Mouse (Mus musculus) hindbrain, embryonic 14.5 days (tissue): ENCODE measurements around the gene Kif26b. TPM values are rescaled to one million over a fixed set of nuclear protein-coding genes. Genes with fewer than 3 reads are reported as not detected.

ENCODE experiments used
- ATAC-seq: fragments of 200-750 bp; cut with Nextera tagmentation; 2 replicates; pipeline ENCODE4 v1.8.0; 2017; ENCODE audit warnings: moderate number of reproducible peaks, mild to moderate bottlenecking, moderate TSS enrichment, moderate library complexity; ENCODE audit not compliant: low FRiP score
- DNase-seq: peaks from one replicate; pipeline ENCODE4 v3.0.0-alpha.2; 2015; ENCODE audit warnings: low spot score
- H3K27ac ChIP-seq: fragments of 300-500 bp; sonication (generic); 2 replicates; pipeline ENCODE4 v1.5.1; 2014; ENCODE audit warnings: mild to moderate bottlenecking, moderate library complexity
- H3K27me3 ChIP-seq: fragments of 300-500 bp; sonication (generic); 2 replicates; pipeline ENCODE4 v1.6.1; 2014; ENCODE audit warnings: mild to moderate bottlenecking, low read length, mixed read lengths; ENCODE audit not compliant: control insufficient read depth, insufficient read depth
- H3K36me3 ChIP-seq: fragments of 300-500 bp; sonication (generic); replicated peaks from 2 replicates; pipeline ENCODE4 v1.6.1; 2014; ENCODE audit not compliant: control insufficient read depth, insufficient read depth
- H3K4me1 ChIP-seq: fragments of 300-500 bp; sonication (generic); replicated peaks from 2 replicates; pipeline ENCODE4 v1.6.1; 2014; ENCODE audit warnings: antibody characterized with exemption, low read length, mixed read lengths; ENCODE audit not compliant: control insufficient read depth, insufficient read depth
- H3K4me2 ChIP-seq: fragments of 300-500 bp; sonication (generic); replicated peaks from 2 replicates; pipeline ENCODE4 v1.6.1; 2014; ENCODE audit warnings: mild to moderate bottlenecking, moderate library complexity
- H3K4me3 ChIP-seq: fragments of 300-500 bp; sonication (generic); replicated peaks from 2 replicates; pipeline ENCODE4 v1.5.1; 2014; ENCODE audit warnings: mild to moderate bottlenecking, low read length
- H3K9ac ChIP-seq: fragments of 300-500 bp; sonication (generic); 2 replicates; pipeline ENCODE4 v1.6.1; 2014
- H3K9me3 ChIP-seq: fragments of 300-500 bp; sonication (generic); 2 replicates; pipeline ENCODE4 v1.6.1; 2016; ENCODE audit warnings: low read length; ENCODE audit not compliant: control insufficient read depth
- WGBS: fragments of 180-500 bp; shearing (Covaris S2); extraction: QIAGEN DNeasy Blood & Tissue Kit; methylation state at CpG from one replicate; pipeline ENCODE4 v1.1.7; 2014; 5-methylcytosine and 5-hydroxymethylcytosine counted together
- polyA plus RNA-seq: library from polyadenylated mRNA; unstranded; fragments of >200 nt; fragmentation: Nextera tagmentation; extraction: Ambion mirVana; gene quantifications from 2 replicates; pipeline ENCODE4 v1.2.1, GENCODE M21; 2014

The Kif26b gene
- polyA plus RNA-seq, 1 experiment from 2014 or later: 15.8 TPM

- 50% methylated on average over 10 of the region's 10 CpGs for WGBS
- H3K4me2 ChIP-seq: no peak overlapping the region
- no peak overlapping the region for H3K9ac ChIP-seq
- no peak for DNase-seq
- ATAC-seq: no peak; the same call in 1 of the 2 replicates
- H3K27me3 ChIP-seq: no peaks in the 10 kb centered on the region
- H3K36me3 ChIP-seq: no peaks in the 10 kb centered on the region
- no peak overlapping the region for H3K4me3 ChIP-seq
- H3K27ac ChIP-seq: no peak overlapping the region
- no peaks in the 10 kb centered on the region for H3K9me3 ChIP-seq
- no peaks in the 10 kb centered on the region for H3K4me1 ChIP-seq
Measured at GRCm38 (mm10) chr1:178683631-178684030, 154.7 kb downstream of the Kif26b start.

GRCm38 (mm10) chr1:178684991-178685680, 156.2 kb downstream of the Kif26b start:
- no peaks in the 10 kb centered on the region for H3K4me1 ChIP-seq

GRCm38 (mm10) chr1:178686881-178687280, 158.0 kb downstream of the Kif26b start:
- Histone ChIP-seq H3K27me3 (no peaks in the 10 kb centered on the region), H3K4me3 (no peak overlapping the region), H3K36me3 (no peaks in the 10 kb centered on the region), H3K4me1 (no peaks in the 10 kb centered on the region), H3K27ac (no peak overlapping the region), H3K9me3 (no peaks in the 10 kb centered on the region), H3K9ac (no peak overlapping the region), H3K4me2 (no peak overlapping the region)
- no peak for DNase-seq
- ATAC-seq: no peak

More at GRCm38 (mm10) chr1:178684991-178685680, 156.2 kb downstream of the Kif26b start:
- no peak overlapping the region for H3K4me3 ChIP-seq
- no peaks in the 10 kb centered on the region for H3K9me3 ChIP-seq
- no peak overlapping the region for H3K4me2 ChIP-seq
- H3K9ac ChIP-seq: no peak overlapping the region
- no peak overlapping the region for H3K27ac ChIP-seq
- H3K36me3 ChIP-seq: no peaks in the 10 kb centered on the region
- ATAC-seq: no peak
- H3K27me3 ChIP-seq: no peaks in the 10 kb centered on the region
- DNase-seq: no peak
- 42% methylated on average over 8 of the region's 8 CpGs for WGBS

- no peak overlapping the region for H3K27ac ChIP-seq
- H3K9ac ChIP-seq: no peak overlapping the region
- H3K9me3 ChIP-seq: no peaks in the 10 kb centered on the region
- no peaks in the 10 kb centered on the region for H3K4me1 ChIP-seq
- H3K36me3 ChIP-seq: no peaks in the 10 kb centered on the region
- ATAC-seq: no peak
- no peaks in the 10 kb centered on the region for H3K27me3 ChIP-seq
- DNase-seq: no peak
- WGBS: 59% methylated on average over 4 of the region's 4 CpGs
- no peak overlapping the region for H3K4me3 ChIP-seq
- no peak overlapping the region for H3K4me2 ChIP-seq
Measured at GRCm38 (mm10) chr1:178689512-178689911, 160.6 kb downstream of the Kif26b start.

GRCm38 (mm10) chr1:178691679-178692078, 162.8 kb downstream of the Kif26b start:
- H3K36me3 ChIP-seq: no peaks in the 10 kb centered on the region
- ATAC-seq (no peak), DNase-seq (no peak)
- no peak overlapping the region for H3K9ac ChIP-seq
- no peak overlapping the region for H3K27ac ChIP-seq
- no peak overlapping the region for H3K4me3 ChIP-seq
- 82% methylated on average over 3 of the region's 3 CpGs for WGBS
- H3K27me3 ChIP-seq: no peaks in the 10 kb centered on the region
- H3K4me2 ChIP-seq: no peak overlapping the region
- no peaks in the 10 kb centered on the region for H3K4me1 ChIP-seq
- no peaks in the 10 kb centered on the region for H3K9me3 ChIP-seq

- WGBS: 57% methylated on average over 4 of the region's 4 CpGs
Measured at GRCm38 (mm10) chr1:178700102-178700501, 171.2 kb downstream of the Kif26b start.

GRCm38 (mm10) chr1:178703496-178703895, 174.6 kb downstream of the Kif26b start:
- 72% methylated on average over 8 of the region's 8 CpGs for WGBS
- Histone ChIP-seq H3K9me3 (no peaks in the 10 kb centered on the region), H3K4me3 (no peak overlapping the region), H3K4me1 (peaks cover 5% of the 10 kb centered on the region; the same call in 1 of the 2 replicates), H3K4me2 (no peak overlapping the region), H3K9ac (no peak overlapping the region), H3K27ac (no peak overlapping the region), H3K36me3 (no peaks in the 10 kb centered on the region), H3K27me3 (no peaks in the 10 kb centered on the region)
- DNase-seq: no peak
- no peak for ATAC-seq

More at GRCm38 (mm10) chr1:178700102-178700501, 171.2 kb downstream of the Kif26b start:
- no peak overlapping the region for H3K4me3 ChIP-seq
- peaks cover 11% of the 10 kb centered on the region; the same call in 1 of the 2 replicates for H3K4me1 ChIP-seq
- H3K27me3 ChIP-seq: no peaks in the 10 kb centered on the region
- DNase-seq (no peak), ATAC-seq (0 out of 2 replicates have a peak, but pooled peaks have one; percentile 57)
- no peak overlapping the region for H3K9ac ChIP-seq
- H3K27ac ChIP-seq: 0 out of 2 replicates have a peak overlapping the region, but pooled peaks have one; percentile 22
- no peaks in the 10 kb centered on the region for H3K9me3 ChIP-seq
- H3K36me3 ChIP-seq: no peaks in the 10 kb centered on the region
- no peak overlapping the region for H3K4me2 ChIP-seq

- Histone ChIP-seq H3K9ac (no peak overlapping the region), H3K9me3 (no peaks in the 10 kb centered on the region), H3K4me2 (no peak overlapping the region), H3K27ac (no peak overlapping the region), H3K27me3 (no peaks in the 10 kb centered on the region), H3K36me3 (no peaks in the 10 kb centered on the region), H3K4me3 (no peak overlapping the region), H3K4me1 (no peaks in the 10 kb centered on the region)
- WGBS: 77% methylated on average over 7 of the region's 7 CpGs
- DNase-seq (no peak), ATAC-seq (no peak)
Measured at GRCm38 (mm10) chr1:178707925-178708351, 179.0 kb downstream of the Kif26b start.

GRCm38 (mm10) chr1:178708356-178708755, 179.4 kb downstream of the Kif26b start:
- H3K4me2 ChIP-seq: no peak overlapping the region
- no peak overlapping the region for H3K27ac ChIP-seq
- H3K9me3 ChIP-seq: no peaks in the 10 kb centered on the region
- no peaks in the 10 kb centered on the region for H3K4me1 ChIP-seq
- ATAC-seq (no peak), DNase-seq (no peak)
- H3K4me3 ChIP-seq: no peak overlapping the region
- WGBS: 100% methylated on average over 1 of the region's 1 CpGs
- no peaks in the 10 kb centered on the region for H3K36me3 ChIP-seq
- no peak overlapping the region for H3K9ac ChIP-seq
- no peaks in the 10 kb centered on the region for H3K27me3 ChIP-seq
